Mouse (Mus musculus) embryo, embryonic 10.5 days (tissue): ENCODE results near the gene Nek2.

Source experiments
- DNase-seq: peaks from one replicate; pipeline ENCODE4 v3.0.0-alpha.2; 2015; ENCODE audit warnings: low spot score

Gene Nek2

DNA sequence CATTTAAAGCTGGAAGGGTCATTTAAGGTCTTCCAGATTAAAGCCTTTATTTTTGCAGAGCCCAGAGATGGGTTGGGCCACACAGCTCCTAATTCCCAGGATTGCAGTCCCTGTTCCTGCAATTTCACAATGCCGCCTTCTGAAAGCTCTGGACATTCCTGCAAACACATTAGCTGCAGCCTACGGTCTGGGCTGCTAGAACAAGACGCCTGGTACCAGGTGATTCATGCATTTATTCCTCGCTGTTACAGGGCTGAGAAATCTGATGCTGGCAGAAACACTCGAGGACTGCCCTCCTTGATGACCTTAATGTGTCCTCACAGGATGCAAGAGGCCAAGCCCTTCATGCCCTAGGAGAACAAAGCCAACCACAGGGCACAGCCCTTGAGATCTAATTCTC is 6.3 kb upstream of the Nek2 start:
- DNase-seq, result peak; percentile 18

DNA sequence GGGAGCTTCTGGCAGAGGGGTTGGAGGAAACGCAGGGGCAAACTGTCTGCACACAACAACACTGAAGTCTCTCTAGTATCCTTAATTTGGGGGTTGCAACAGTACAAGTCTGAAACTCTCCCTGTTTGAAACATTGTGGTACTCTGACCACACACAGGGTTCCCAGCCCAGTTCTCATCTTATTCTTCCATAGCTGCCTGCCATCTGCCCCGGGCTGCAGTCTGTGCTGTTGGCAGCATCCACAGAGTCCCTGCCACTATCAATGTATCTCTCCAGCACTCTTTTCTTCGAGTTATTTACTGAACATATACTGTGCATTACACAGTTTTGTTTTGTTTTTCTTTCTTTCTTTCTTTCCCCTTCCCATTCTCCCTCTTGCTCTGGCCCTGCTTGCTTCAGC is 4.6 kb upstream of the Nek2 start:
- DNase-seq, result no peak

DNA sequence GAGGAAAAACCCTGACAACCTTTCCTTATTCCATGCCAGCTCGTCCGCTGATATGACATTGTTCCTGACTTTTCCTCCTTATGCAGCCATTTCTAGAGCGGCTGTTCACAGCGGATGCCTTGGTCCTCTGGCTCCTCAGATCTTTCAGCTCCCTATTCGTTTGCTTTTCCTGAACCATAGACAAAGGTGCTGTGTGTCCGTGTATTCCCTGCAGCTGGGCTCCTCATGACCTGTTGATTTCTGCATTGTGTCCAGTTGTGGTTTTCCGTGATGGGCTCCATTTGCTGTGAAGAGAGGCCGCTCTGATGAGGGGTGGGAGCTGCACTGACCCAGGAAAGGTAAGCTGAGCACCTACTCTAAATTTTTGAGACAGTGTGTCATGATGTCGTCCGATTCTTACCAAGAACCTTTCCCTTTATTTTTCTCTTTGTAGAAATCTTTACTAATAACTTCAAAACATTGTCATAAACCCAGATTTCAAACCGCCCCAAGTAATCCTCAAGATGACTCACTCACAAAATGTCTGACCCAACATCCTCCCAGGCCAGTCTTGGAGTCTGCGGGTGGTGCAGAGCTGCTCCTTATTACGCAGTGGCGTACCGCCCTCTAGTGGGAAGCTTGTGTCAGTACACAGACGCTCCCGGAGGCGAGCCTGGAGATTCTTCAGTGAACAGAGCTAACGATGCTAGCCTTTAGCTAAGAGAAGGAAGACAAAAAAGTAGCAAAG is 3.7 kb upstream of the Nek2 start:
- peak; percentile 95 for DNase-seq

- no peak for DNase-seq
Observed at GRCm38 (mm10) chr1:191818145-191818631, 3.1 kb upstream of the Nek2 start.

- no peak for DNase-seq
Observed at GRCm38 (mm10) chr1:191819026-191819425, 2.2 kb upstream of the Nek2 start.

DNA sequence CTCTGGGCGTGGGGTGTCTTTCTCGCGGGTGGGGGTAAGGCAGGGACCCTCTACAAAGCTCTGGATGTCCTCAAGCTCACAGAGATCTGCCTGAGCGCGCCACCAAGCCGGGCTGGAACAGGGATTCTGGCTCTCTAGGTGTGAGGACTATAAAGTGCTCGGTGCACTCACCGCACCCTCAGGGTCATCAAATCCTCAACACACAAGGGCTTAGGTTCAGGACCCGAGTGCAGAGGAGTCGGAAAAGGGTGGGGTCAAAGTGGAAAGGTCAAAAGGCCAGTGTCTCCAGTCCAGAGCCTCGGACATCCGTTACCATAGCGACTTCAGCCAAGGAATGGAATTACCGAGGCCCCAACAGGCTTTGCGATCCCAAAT is 306 bp upstream of the Nek2 start:
- DNase-seq, result no peak

GRCm38 (mm10) chr1:191829124-191829523 is 7.9 kb downstream of the Nek2 start:
- no peak for DNase-seq

DNA sequence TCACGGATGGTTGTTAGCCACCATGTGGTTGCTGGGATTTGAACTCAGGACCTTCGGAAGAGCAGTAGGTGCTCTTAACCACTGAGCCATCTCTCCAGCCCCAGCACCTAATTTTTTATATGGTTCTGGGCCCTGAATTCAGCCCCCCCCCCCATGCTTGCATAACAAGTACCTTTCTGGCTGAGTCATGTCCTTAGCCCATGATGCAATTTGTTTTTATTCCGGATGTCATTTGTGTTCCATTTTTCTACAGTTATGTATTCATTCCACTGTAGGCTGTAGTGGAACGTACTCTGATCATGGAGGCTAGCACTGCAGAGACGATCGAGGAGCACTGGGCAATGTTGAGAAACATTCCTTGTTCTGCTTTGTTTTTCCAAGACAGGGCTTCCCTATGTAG is 12.2 kb downstream of the Nek2 start:
- DNase-seq, result no peak

- peak; percentile 83 for DNase-seq
Observed at GRCm38 (mm10) chr1:191834825-191835224, 13.6 kb downstream of the Nek2 start.

GRCm38 (mm10) chr1:191836318-191836985 is 15.2 kb downstream of the Nek2 start:
- no peak for DNase-seq

DNA sequence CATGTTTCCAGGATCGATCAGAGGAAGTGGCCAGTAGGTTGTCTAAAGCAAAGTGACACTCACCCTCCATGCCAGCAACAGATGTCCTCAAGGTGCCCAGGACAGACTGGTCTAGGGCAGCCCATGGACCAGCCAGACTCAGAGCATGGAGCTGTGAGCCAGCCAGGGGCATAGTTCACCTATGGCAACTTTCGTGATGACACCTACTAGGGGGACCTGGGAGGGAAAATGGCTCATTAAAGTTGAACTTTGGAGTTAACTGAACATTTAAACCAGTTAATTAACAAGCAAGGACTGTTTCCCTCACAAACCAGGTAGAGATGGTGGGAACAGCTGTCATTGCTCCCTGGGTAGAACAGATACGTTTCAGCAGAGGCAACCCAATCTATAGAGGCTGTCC is 16.4 kb downstream of the Nek2 start:
- DNase-seq, result no peak

DNA sequence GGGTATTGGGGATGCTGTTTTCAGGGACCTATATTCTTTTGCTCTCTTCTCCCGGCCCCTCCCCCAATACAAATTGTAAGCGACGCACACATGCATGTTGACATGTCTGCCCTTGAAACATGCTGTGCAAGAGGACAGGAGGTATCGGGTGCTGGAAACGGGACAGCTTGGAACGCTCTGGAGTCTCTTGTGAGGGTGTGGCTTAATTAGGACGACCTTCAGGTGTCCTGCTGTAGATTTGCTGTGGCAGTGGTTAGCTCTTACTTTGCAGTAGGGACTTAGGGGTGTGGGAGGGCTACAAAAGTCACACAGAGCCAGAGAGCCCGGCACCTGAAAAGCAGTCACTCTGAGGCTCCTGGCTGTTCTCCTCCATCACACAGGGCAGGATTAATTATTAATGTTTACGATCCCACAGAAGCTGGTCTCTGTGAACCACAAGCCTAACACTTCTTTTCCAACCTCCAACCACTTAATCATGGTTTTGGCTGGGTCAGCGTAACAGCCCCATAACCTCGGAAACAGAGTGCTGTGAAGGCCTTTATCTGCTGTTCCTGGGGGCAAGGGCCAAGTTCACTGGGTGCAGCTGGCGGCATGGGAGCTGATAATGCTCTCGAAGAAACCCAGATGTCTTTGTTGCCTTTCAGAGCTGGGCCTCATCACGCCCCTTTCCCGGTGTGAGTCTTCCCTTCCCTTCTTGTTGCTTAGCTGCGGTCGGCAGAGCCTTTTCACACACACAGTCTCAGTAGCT is 17.9 kb downstream of the Nek2 start:
- peak; percentile 61 for DNase-seq

GRCm38 (mm10) chr1:191840774-191841565 is 19.7 kb downstream of the Nek2 start:
- DNase-seq, result no peak

DNA sequence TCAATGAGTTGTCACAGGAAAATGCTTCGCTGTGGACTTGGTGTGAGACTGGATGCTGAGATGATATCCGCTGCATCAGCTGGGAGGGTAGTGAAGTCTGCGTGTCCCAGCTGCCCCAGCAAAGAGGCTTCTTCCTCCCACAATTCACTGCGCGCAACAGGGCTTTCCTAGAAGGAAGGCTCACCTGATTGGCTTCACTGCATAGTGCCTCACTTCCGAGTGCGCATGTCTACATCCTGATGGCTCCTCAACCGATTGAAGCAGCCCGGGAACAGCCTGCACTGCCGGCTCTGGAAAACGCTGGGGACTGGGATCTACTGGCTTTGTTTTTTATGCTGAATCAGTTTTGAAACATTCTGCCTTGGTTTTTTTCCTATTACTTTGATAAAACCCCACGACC is 21.0 kb downstream of the Nek2 start:
- DNase-seq, result no peak

- no peak for DNase-seq
Observed at GRCm38 (mm10) chr1:191846667-191847066, 25.4 kb downstream of the Nek2 start.

DNA sequence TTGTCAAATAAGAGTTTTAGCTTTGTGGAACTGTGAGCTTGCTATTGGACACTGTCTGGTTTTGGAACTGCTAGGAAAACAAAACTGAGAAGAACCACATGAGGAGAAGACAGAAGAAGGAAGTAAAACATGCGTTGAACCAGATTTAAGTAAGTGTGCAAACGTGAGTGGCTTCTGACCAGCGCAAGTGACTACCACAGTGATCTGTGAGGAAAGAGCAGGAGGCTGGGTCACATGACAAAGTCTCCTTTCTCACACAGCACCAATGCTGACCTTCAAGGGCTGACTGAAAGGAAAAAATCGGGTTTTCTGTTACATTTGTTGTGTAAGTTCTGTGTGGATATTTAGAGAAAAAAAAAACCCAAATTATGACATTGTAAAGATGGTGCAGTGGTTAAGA is 28.3 kb downstream of the Nek2 start:
- DNase-seq, result no peak

- DNase-seq, result no peak
Observed at GRCm38 (mm10) chr1:191853442-191853841, 32.2 kb downstream of the Nek2 start.

GRCm38 (mm10) chr1:191854716-191855115 is 33.5 kb downstream of the Nek2 start:
- DNase-seq, result no peak

DNA sequence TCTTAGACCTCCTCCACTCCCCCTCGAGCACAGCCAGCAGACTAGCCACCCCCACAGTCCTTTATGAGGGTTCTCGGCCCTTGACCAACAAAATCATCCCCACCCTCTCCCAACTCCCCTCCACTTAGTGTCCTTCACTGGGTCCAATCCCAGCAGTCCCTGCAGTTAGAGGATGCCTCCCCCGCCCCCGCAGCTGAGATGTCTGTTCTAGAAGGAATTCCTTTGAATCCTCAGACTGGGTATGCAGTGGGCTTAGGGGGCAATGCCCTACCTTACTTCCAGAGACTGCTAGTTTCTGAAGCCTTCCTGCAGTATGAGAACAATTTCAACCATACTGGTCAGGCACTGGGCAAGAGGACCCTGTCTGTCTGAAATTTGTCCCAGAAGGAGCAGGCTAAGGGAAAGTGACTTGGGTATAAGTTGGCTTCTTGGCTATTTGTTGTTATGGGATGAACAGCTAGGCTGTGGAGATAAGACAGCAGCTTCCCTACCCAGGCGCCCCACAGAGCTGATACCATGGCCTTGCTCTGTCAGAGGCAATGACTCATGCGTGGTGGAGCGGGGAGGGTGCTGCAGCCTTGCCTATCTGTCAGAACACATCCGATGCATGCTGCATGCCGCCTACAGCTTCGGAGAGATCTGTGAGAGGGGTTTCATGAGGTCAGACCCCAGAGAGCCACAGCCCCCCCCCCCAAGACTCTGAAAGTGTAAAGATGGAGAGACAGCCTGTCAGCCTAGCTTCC is 34.1 kb downstream of the Nek2 start:
- DNase-seq, result peak; percentile 17

- DNase-seq, result no peak
Observed at GRCm38 (mm10) chr1:191856886-191857651, 35.8 kb downstream of the Nek2 start.

- no peak for DNase-seq
Observed at GRCm38 (mm10) chr1:191858136-191858535, 36.9 kb downstream of the Nek2 start.
